Mouse (Mus musculus): ENCODE measurements around the gene Rad51b. TPM values are rescaled to one million over a fixed set of nuclear protein-coding genes. Genes with fewer than 3 reads are reported as not detected.
"Not testable (repeated sequence)": the region's sequence is repeated elsewhere in the genome, so short reads cannot be mapped to it uniquely, and the experiment has no call there.

Rad51b gene
- polyA plus RNA-seq, 1 experiment from 2014 or later = 6.3 TPM

DNA sequence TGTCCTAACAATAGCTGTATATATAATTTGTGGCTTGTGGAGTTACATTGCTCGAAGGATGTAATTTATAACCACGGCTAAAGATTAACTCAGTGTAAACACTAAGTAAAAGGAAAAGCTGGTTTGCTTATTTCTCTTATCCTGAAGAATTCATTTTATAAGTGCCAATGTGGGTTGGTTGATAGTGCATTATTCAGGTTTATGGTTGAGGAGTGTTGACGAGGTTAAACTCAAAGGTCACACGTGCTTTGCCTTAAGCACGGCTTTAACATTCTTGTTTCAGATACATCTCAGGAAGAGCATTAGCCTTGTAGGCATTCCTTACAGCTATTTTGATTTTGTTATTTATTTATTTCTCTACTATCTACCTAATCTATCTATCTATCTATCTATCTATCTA, 20.3 kb downstream of the Rad51b start:
- Histone ChIP-seq H3K36me3 (ENCODE audit: control insufficient read depth, insufficient read depth, low read length) (no peaks in the 10 kb centered on the region; the same call in 1 of the 2 replicates), H3K27me3 (ENCODE audit: control insufficient read depth, insufficient read depth, low read length) (no peaks in the 10 kb centered on the region), H3K9me3 (ENCODE audit: control insufficient read depth, low read length) (no peaks in the 10 kb centered on the region), H3K4me3 (ENCODE audit: low read depth, low read length) (no peak overlapping the region), H3K4me1 (ENCODE audit: control insufficient read depth, insufficient read depth, low read length) (no peaks in the 10 kb centered on the region), H3K4me2 (ENCODE audit: low read depth, severe bottlenecking) (no peak overlapping the region), H3K9ac (ENCODE audit: low read length) (no peak overlapping the region), H3K27ac (replicated peaks; ENCODE audit: low read depth, low read length) (no peak overlapping the region)
- ATAC-seq (ENCODE audit: insufficient number of reproducible peaks, low FRiP score, low TSS enrichment, low read depth) (no peak), DNase-seq (ENCODE audit: low spot score) (no peak)
- 84% methylated on average over 5 of the region's 5 CpGs for whole genome bisulfite sequencing

DNA sequence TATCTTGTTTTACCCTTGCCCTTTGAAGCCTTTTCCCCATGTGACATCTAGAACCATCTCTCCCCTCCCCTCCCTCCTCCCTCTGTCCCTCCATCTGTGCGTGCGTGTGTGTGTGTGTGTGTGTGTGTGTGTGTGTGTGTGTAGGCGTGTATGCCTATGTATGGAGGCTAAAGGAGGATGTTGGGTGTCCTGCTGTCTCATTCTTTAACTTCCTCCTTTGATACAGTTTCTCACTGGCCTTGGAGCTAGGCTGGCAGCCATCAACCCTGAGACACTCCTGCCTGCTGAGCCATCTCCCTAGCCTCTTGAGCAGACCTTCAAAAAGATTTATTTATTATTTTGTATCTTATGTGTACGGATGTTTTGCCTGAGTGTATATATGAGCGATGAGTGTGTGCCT, 23.8 kb downstream of the Rad51b start:
- WGBS = 84% methylated on average over 5 of the region's 5 CpGs
- H3K9me3 ChIP-seq (ENCODE audit: control insufficient read depth, low read length) = no peaks in the 10 kb centered on the region

DNA sequence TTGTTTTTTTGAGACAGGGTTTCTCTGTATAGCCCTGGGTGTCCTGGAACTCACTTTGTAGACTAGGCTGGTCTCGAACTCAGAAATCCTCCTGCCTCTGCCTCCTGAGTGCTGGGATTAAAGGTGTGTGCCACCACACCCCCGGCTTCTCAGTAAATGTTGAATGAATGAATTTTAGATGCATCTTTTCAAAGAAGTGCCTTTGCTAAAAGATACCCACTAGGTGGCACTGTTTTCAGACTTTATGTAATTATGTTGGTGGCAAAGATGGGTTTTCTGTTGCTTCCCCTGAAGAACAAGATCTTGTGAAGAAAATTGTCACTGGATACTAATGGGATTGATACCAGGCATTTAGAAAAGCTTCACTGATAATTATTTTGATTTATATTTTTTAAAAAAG, 25.5 kb downstream of the Rad51b start:
- not testable (repeated sequence) for H3K4me1 ChIP-seq (ENCODE audit: control insufficient read depth, insufficient read depth, low read length); DNase-seq (ENCODE audit: low spot score); H3K27me3 ChIP-seq (ENCODE audit: control insufficient read depth, insufficient read depth, low read length); ATAC-seq (ENCODE audit: insufficient number of reproducible peaks, low FRiP score, low TSS enrichment, low read depth); H3K9ac ChIP-seq (ENCODE audit: low read length); H3K27ac ChIP-seq (replicated peaks; ENCODE audit: low read depth, low read length); H3K36me3 ChIP-seq (ENCODE audit: control insufficient read depth, insufficient read depth, low read length); H3K4me2 ChIP-seq (ENCODE audit: low read depth, severe bottlenecking); H3K9me3 ChIP-seq (ENCODE audit: control insufficient read depth, low read length); H3K4me3 ChIP-seq (ENCODE audit: low read depth, low read length)
- 81% methylated on average over 2 of the region's 2 CpGs for WGBS

More for the DNA sequence above, 23.8 kb downstream of the Rad51b start:
- Histone ChIP-seq H3K27me3 (ENCODE audit: control insufficient read depth, insufficient read depth, low read length) (no peaks in the 10 kb centered on the region), H3K36me3 (ENCODE audit: control insufficient read depth, insufficient read depth, low read length) (no peaks in the 10 kb centered on the region), H3K9ac (ENCODE audit: low read length) (no peak overlapping the region), H3K4me3 (ENCODE audit: low read depth, low read length) (no peak overlapping the region), H3K27ac (replicated peaks; ENCODE audit: low read depth, low read length) (no peak overlapping the region), H3K4me2 (ENCODE audit: low read depth, severe bottlenecking) (no peak overlapping the region), H3K4me1 (ENCODE audit: control insufficient read depth, insufficient read depth, low read length) (no peaks in the 10 kb centered on the region)
- no peak for ATAC-seq (ENCODE audit: insufficient number of reproducible peaks, low FRiP score, low TSS enrichment, low read depth)
- no peak for DNase-seq (ENCODE audit: low spot score)

DNA sequence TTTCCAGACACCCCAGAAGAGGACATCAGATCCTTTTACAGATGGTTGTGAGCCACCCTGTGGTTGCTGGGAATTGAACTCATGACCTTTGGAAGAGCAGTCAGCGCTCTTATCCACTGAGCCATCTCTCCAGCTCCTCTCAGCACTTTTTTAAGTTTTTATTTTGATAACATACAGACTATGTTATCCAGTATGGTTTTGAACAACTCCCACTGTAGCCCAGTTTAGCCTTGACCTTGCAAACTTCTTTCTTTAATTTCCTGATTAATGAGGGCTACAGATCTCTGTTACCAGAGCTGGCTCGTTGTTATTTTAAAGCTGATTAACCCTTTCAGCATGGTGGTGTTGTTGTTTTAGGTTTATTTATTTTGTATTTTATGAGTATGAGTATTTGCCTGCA, 29.2 kb downstream of the Rad51b start:
- ATAC-seq (ENCODE audit: insufficient number of reproducible peaks, low FRiP score, low TSS enrichment, low read depth) (no peak), DNase-seq (ENCODE audit: low spot score) (no peak)
- H3K27ac ChIP-seq (replicated peaks; ENCODE audit: low read depth, low read length) = no peak overlapping the region
- H3K27me3 ChIP-seq (ENCODE audit: control insufficient read depth, insufficient read depth, low read length) = no peaks in the 10 kb centered on the region
- WGBS = 69% methylated on average over 2 of the region's 2 CpGs
- no peaks in the 10 kb centered on the region for H3K4me1 ChIP-seq (ENCODE audit: control insufficient read depth, insufficient read depth, low read length)
- H3K36me3 ChIP-seq (ENCODE audit: control insufficient read depth, insufficient read depth, low read length) = no peaks in the 10 kb centered on the region
- H3K4me2 ChIP-seq (ENCODE audit: low read depth, severe bottlenecking) = no peak overlapping the region
- no peak overlapping the region for H3K4me3 ChIP-seq (ENCODE audit: low read depth, low read length)
- H3K9ac ChIP-seq (ENCODE audit: low read length) = no peak overlapping the region
- no peaks in the 10 kb centered on the region for H3K9me3 ChIP-seq (ENCODE audit: control insufficient read depth, low read length)

DNA sequence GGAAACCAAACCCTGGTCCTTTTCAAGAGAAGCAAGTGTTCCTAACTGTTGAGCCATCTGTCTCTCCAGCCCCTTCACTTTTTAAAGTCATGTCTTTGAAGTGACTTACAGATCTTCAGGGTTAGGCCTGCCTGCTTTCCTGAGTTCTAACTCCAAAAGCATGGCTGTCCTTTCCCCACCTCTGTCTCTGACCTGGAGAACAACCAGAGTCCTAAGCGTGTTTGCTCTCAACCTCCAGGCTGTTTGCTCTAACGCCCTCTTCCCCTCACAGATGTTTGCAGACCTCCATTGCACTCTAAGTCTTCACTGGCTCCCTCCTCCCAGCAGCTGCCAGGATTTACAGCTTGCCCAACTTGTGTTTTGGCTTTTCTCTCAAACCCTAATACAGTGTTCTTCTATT, 29.7 kb downstream of the Rad51b start:
- H3K9ac ChIP-seq (ENCODE audit: low read length) = no peak overlapping the region
- no peak overlapping the region for H3K4me3 ChIP-seq (ENCODE audit: low read depth, low read length)
- 54% methylated on average over 2 of the region's 2 CpGs for whole genome bisulfite sequencing
- H3K27me3 ChIP-seq (ENCODE audit: control insufficient read depth, insufficient read depth, low read length) = no peaks in the 10 kb centered on the region
- H3K4me2 ChIP-seq (ENCODE audit: low read depth, severe bottlenecking) = no peak overlapping the region
- no peaks in the 10 kb centered on the region for H3K4me1 ChIP-seq (ENCODE audit: control insufficient read depth, insufficient read depth, low read length)
- no peaks in the 10 kb centered on the region for H3K9me3 ChIP-seq (ENCODE audit: control insufficient read depth, low read length)
- ATAC-seq (ENCODE audit: insufficient number of reproducible peaks, low FRiP score, low TSS enrichment, low read depth) (no peak), DNase-seq (ENCODE audit: low spot score) (no peak)
- no peaks in the 10 kb centered on the region for H3K36me3 ChIP-seq (ENCODE audit: control insufficient read depth, insufficient read depth, low read length)
- no peak overlapping the region for H3K27ac ChIP-seq (replicated peaks; ENCODE audit: low read depth, low read length)

DNA sequence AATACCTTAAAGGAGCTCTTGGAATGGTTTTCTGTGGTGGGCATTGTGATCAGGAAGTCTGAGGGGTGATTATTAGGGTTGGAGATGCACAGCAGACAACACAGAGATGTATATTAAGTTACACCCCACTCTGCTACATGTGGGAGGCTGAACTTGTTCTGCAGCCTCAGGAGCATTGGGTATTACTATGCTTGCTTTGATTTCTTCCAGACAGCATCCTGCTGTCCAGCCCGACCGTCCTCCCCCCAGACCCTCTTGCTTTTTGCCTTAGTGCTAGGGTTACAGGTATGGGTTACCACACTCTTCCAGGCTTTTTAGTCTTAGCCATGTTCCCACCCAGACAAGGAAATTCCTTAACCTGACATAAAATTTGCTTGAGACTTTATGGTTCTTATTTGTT, 30.8 kb downstream of the Rad51b start:
- H3K4me3 ChIP-seq (ENCODE audit: low read depth, low read length) = no peak overlapping the region
- WGBS = 83% methylated on average over 2 of the region's 2 CpGs
- H3K27ac ChIP-seq (replicated peaks; ENCODE audit: low read depth, low read length) = no peak overlapping the region
- no peak overlapping the region for H3K4me2 ChIP-seq (ENCODE audit: low read depth, severe bottlenecking)
- H3K27me3 ChIP-seq (ENCODE audit: control insufficient read depth, insufficient read depth, low read length) = no peaks in the 10 kb centered on the region
- no peaks in the 10 kb centered on the region for H3K9me3 ChIP-seq (ENCODE audit: control insufficient read depth, low read length)
- H3K4me1 ChIP-seq (ENCODE audit: control insufficient read depth, insufficient read depth, low read length) = no peaks in the 10 kb centered on the region
- DNase-seq (ENCODE audit: low spot score) (no peak), ATAC-seq (ENCODE audit: insufficient number of reproducible peaks, low FRiP score, low TSS enrichment, low read depth) (no peak)
- H3K9ac ChIP-seq (ENCODE audit: low read length) = no peak overlapping the region
- no peaks in the 10 kb centered on the region for H3K36me3 ChIP-seq (ENCODE audit: control insufficient read depth, insufficient read depth, low read length)

DNA sequence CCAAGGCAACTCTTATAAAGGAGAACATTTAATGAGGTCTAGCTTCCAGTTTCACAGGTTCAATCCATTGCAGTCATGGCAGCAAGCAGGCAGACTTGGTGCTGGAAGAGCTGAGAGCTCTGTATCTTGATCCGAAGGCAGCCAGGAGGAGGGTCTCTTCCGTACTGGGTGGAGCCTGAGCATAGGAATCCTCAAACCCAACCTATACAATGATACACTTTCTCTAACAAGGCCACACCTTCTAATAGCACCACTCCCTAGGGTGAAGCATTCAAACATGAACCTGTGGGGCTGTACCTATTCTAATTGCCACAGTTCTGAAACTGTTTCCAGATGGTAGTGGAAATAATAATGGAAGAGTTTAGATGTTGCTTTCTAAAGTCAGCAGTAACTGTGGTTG, 33.5 kb downstream of the Rad51b start:
- Histone ChIP-seq H3K4me2 (ENCODE audit: low read depth, severe bottlenecking) (no peak overlapping the region), H3K27ac (replicated peaks; ENCODE audit: low read depth, low read length) (no peak overlapping the region), H3K9ac (ENCODE audit: low read length) (no peak overlapping the region), H3K9me3 (ENCODE audit: control insufficient read depth, low read length) (no peaks in the 10 kb centered on the region), H3K4me1 (ENCODE audit: control insufficient read depth, insufficient read depth, low read length) (no peaks in the 10 kb centered on the region), H3K27me3 (ENCODE audit: control insufficient read depth, insufficient read depth, low read length) (no peaks in the 10 kb centered on the region), H3K36me3 (ENCODE audit: control insufficient read depth, insufficient read depth, low read length) (peaks cover 2% of the 10 kb centered on the region; the same call in 1 of the 2 replicates), H3K4me3 (ENCODE audit: low read depth, low read length) (no peak overlapping the region)
- DNase-seq (ENCODE audit: low spot score) (no peak), ATAC-seq (ENCODE audit: insufficient number of reproducible peaks, low FRiP score, low TSS enrichment, low read depth) (no peak)
- 69% methylated on average over 2 of the region's 2 CpGs for WGBS

DNA sequence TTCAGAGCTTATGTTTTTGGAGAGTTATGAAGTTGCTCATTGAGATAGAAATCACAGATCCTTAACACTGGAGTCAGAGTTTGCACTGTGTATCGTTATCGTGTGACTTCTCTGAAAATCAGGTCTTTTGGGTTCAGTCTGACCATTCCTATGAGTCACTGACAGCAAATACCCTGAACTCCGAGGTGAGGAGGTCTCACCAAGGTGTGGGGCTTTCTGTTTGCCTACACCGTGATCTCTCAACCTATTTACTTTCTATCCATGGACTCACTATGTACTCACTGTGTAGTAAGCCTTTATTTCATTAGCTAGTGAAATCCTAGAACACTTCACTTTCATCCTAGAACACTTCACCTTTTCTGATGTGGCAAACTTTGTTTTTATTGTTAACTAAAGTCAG, 34.6 kb downstream of the Rad51b start:
- no peak overlapping the region for H3K4me3 ChIP-seq (ENCODE audit: low read depth, low read length)
- DNase-seq (ENCODE audit: low spot score) (no peak), ATAC-seq (ENCODE audit: insufficient number of reproducible peaks, low FRiP score, low TSS enrichment, low read depth) (no peak)
- H3K36me3 ChIP-seq (ENCODE audit: control insufficient read depth, insufficient read depth, low read length) = peaks cover 2% of the 10 kb centered on the region; the same call in 1 of the 2 replicates
- no peak overlapping the region for H3K9ac ChIP-seq (ENCODE audit: low read length)
- no peaks in the 10 kb centered on the region for H3K27me3 ChIP-seq (ENCODE audit: control insufficient read depth, insufficient read depth, low read length)
- WGBS = 90% methylated on average over 4 of the region's 4 CpGs
- H3K4me2 ChIP-seq (ENCODE audit: low read depth, severe bottlenecking) = no peak overlapping the region
- H3K27ac ChIP-seq (replicated peaks; ENCODE audit: low read depth, low read length) = no peak overlapping the region
- H3K9me3 ChIP-seq (ENCODE audit: control insufficient read depth, low read length) = no peaks in the 10 kb centered on the region
- no peaks in the 10 kb centered on the region for H3K4me1 ChIP-seq (ENCODE audit: control insufficient read depth, insufficient read depth, low read length)

DNA sequence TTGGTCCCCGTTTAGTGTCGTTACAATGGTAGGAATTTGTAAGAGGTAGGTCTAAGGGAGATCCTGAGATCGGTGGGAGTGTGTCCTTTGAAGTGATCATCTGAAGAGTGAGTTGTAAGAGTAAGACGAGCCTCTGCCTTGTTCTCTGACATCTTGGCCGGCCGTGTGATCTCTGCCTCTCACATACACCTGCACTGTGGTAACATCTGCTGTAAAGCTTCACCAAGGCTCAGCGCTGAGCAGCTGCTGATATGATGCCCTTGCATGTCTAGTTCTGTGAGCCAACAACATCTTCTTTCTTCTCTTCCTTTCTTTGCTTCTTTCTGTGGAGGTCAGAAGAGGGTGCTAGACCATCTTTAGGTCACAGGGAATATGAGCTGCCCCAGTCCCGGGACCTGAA, 41.7 kb downstream of the Rad51b start:
- no peak overlapping the region for H3K9ac ChIP-seq (ENCODE audit: low read length)
- no peak overlapping the region for H3K27ac ChIP-seq (replicated peaks; ENCODE audit: low read depth, low read length)
- H3K4me1 ChIP-seq (ENCODE audit: control insufficient read depth, insufficient read depth, low read length) = no peaks in the 10 kb centered on the region
- no peaks in the 10 kb centered on the region for H3K27me3 ChIP-seq (ENCODE audit: control insufficient read depth, insufficient read depth, low read length)
- peaks cover 2% of the 10 kb centered on the region; the same call in 1 of the 2 replicates for H3K36me3 ChIP-seq (ENCODE audit: control insufficient read depth, insufficient read depth, low read length)
- no peaks in the 10 kb centered on the region for H3K9me3 ChIP-seq (ENCODE audit: control insufficient read depth, low read length)
- WGBS = 84% methylated on average over 8 of the region's 8 CpGs
- no peak for DNase-seq (ENCODE audit: low spot score)
- no peak for ATAC-seq (ENCODE audit: insufficient number of reproducible peaks, low FRiP score, low TSS enrichment, low read depth)
- H3K4me3 ChIP-seq (ENCODE audit: low read depth, low read length) = no peak overlapping the region
- H3K4me2 ChIP-seq (ENCODE audit: low read depth, severe bottlenecking) = no peak overlapping the region
